Mouse (Mus musculus): ENCODE measurements around the gene Lpar1. TPM values are rescaled to one million over a fixed set of nuclear protein-coding genes. Genes with fewer than 3 reads are reported as not detected.

Gene Lpar1
- polyA plus RNA-seq (2015; fragmentation: Nextera tagmentation; extraction: Ambion mirVana): 21.9 and 27.4 TPM in 2 replicates

GRCm38 (mm10) chr4:58553631-58554358, at the start of gene Lpar1:
Gene Lpar1 (minus strand): TSS chr4:58553898.
- peak within 1 kb of the TSS; percentile 18 for H3K27ac ChIP-seq (replicated peaks)
- peak; percentile 71 for ATAC-seq (ENCODE audit: low read depth)

GRCm38 (mm10) chr4:58585942-58586341, 32.2 kb upstream of the Lpar1 start:
- H3K9ac ChIP-seq: no peak overlapping the region
- no peak overlapping the region for H3K27ac ChIP-seq (replicated peaks)
- H3K4me2 ChIP-seq: no peak overlapping the region
- H3K4me1 ChIP-seq (replicated peaks): no peaks in the 10 kb centered on the region
- no peaks in the 10 kb centered on the region for H3K36me3 ChIP-seq
- WGBS: 41% methylated on average over 2 of the region's 2 CpGs
- no peaks in the 10 kb centered on the region for H3K9me3 ChIP-seq
- H3K27me3 ChIP-seq: no peaks in the 10 kb centered on the region
- no peak for ATAC-seq (ENCODE audit: low read depth)
- H3K4me3 ChIP-seq: no peak overlapping the region

More at GRCm38 (mm10) chr4:58553631-58554358, at the start of gene Lpar1:
- H3K9ac ChIP-seq: peak within 1 kb of the TSS; percentile 72
- WGBS: 5% methylated on average over 19 of the region's 19 CpGs
- peak within 1 kb of the TSS; percentile 71 for H3K4me3 ChIP-seq
- no peaks in the 10 kb centered on the region for H3K36me3 ChIP-seq
- peaks cover 16% of the 10 kb centered on the region for H3K4me1 ChIP-seq (replicated peaks)
- H3K9me3 ChIP-seq: no peaks in the 10 kb centered on the region
- peaks cover 29% of the 10 kb centered on the region for H3K27me3 ChIP-seq
- peak within 1 kb of the TSS; percentile 97 for H3K4me2 ChIP-seq

- Histone ChIP-seq H3K9me3 (no peaks in the 10 kb centered on the region), H3K27ac (replicated peaks) (no peak overlapping the region), H3K36me3 (no peaks in the 10 kb centered on the region), H3K4me2 (no peak overlapping the region), H3K4me3 (no peak overlapping the region), H3K4me1 (replicated peaks) (no peaks in the 10 kb centered on the region), H3K9ac (no peak overlapping the region), H3K27me3 (no peaks in the 10 kb centered on the region)
- no peak for ATAC-seq (ENCODE audit: low read depth)
- 85% methylated on average over 7 of the region's 7 CpGs for WGBS
These were observed 27.5 kb upstream of the Lpar1 start for GRCm38 (mm10) chr4:58581191-58581590.

GRCm38 (mm10) chr4:58580516-58580915, 26.8 kb upstream of the Lpar1 start:
- no peaks in the 10 kb centered on the region for H3K27me3 ChIP-seq
- 90% methylated on average over 5 of the region's 5 CpGs for WGBS
- no peaks in the 10 kb centered on the region for H3K9me3 ChIP-seq
- no peaks in the 10 kb centered on the region for H3K4me1 ChIP-seq (replicated peaks)
- no peaks in the 10 kb centered on the region for H3K36me3 ChIP-seq
- no peak overlapping the region for H3K9ac ChIP-seq
- no peak for ATAC-seq (ENCODE audit: low read depth)
- H3K4me2 ChIP-seq: no peak overlapping the region
- H3K27ac ChIP-seq (replicated peaks): no peak overlapping the region
- H3K4me3 ChIP-seq: no peak overlapping the region

- ATAC-seq (ENCODE audit: low read depth): no peak
- WGBS: 81% methylated on average over 10 of the region's 10 CpGs
- no peak overlapping the region for H3K27ac ChIP-seq (replicated peaks)
- no peak overlapping the region for H3K9ac ChIP-seq
- H3K4me1 ChIP-seq (replicated peaks): no peaks in the 10 kb centered on the region
- H3K9me3 ChIP-seq: no peaks in the 10 kb centered on the region
- H3K27me3 ChIP-seq: no peaks in the 10 kb centered on the region
- no peak overlapping the region for H3K4me2 ChIP-seq
- H3K36me3 ChIP-seq: no peaks in the 10 kb centered on the region
- H3K4me3 ChIP-seq: no peak overlapping the region
These were observed 26.4 kb upstream of the Lpar1 start for GRCm38 (mm10) chr4:58580098-58580497.

- H3K9me3 ChIP-seq: no peaks in the 10 kb centered on the region
- ATAC-seq (ENCODE audit: low read depth): no peak
- no peak overlapping the region for H3K27ac ChIP-seq (replicated peaks)
- no peak overlapping the region for H3K4me2 ChIP-seq
- 50% methylated on average over 2 of the region's 2 CpGs for WGBS
- H3K4me1 ChIP-seq (replicated peaks): no peaks in the 10 kb centered on the region
- no peaks in the 10 kb centered on the region for H3K27me3 ChIP-seq
- no peak overlapping the region for H3K9ac ChIP-seq
- H3K4me3 ChIP-seq: no peak overlapping the region
- no peaks in the 10 kb centered on the region for H3K36me3 ChIP-seq
These were observed 24.8 kb upstream of the Lpar1 start for GRCm38 (mm10) chr4:58578488-58578887.

- Histone ChIP-seq H3K4me2 (no peak overlapping the region), H3K9ac (no peak overlapping the region), H3K4me3 (no peak overlapping the region), H3K27ac (replicated peaks) (no peak overlapping the region), H3K27me3 (no peaks in the 10 kb centered on the region), H3K4me1 (replicated peaks) (no peaks in the 10 kb centered on the region), H3K36me3 (no peaks in the 10 kb centered on the region), H3K9me3 (no peaks in the 10 kb centered on the region)
- ATAC-seq (ENCODE audit: low read depth): no peak
- 44% methylated on average over 5 of the region's 5 CpGs for WGBS
These were observed 23.8 kb upstream of the Lpar1 start for GRCm38 (mm10) chr4:58577382-58578048.

GRCm38 (mm10) chr4:58575831-58576230, 22.1 kb upstream of the Lpar1 start:
- peaks cover 3% of the 10 kb centered on the region; the same call in 1 of the 2 replicates for H3K4me1 ChIP-seq (replicated peaks)
- no peak overlapping the region for H3K4me2 ChIP-seq
- no peaks in the 10 kb centered on the region for H3K27me3 ChIP-seq
- no peak overlapping the region for H3K9ac ChIP-seq
- no peaks in the 10 kb centered on the region for H3K36me3 ChIP-seq
- no peak overlapping the region for H3K27ac ChIP-seq (replicated peaks)
- no peaks in the 10 kb centered on the region for H3K9me3 ChIP-seq
- H3K4me3 ChIP-seq: no peak overlapping the region
- 92% methylated on average over 6 of the region's 6 CpGs for WGBS
- no peak for ATAC-seq (ENCODE audit: low read depth)

GRCm38 (mm10) chr4:58574024-58574423, 20.3 kb upstream of the Lpar1 start:
- Histone ChIP-seq H3K4me1 (replicated peaks) (peaks cover 3% of the 10 kb centered on the region; the same call in 1 of the 2 replicates), H3K27ac (replicated peaks) (no peak overlapping the region), H3K9me3 (no peaks in the 10 kb centered on the region), H3K27me3 (no peaks in the 10 kb centered on the region), H3K36me3 (no peaks in the 10 kb centered on the region), H3K4me2 (no peak overlapping the region), H3K9ac (no peak overlapping the region), H3K4me3 (no peak overlapping the region)
- no peak for ATAC-seq (ENCODE audit: low read depth)
- 84% methylated on average over 6 of the region's 6 CpGs for WGBS

GRCm38 (mm10) chr4:58572446-58572845, 18.7 kb upstream of the Lpar1 start:
- WGBS: 63% methylated on average over 2 of the region's 2 CpGs
- Histone ChIP-seq H3K4me2 (no peak overlapping the region), H3K4me3 (no peak overlapping the region), H3K9ac (no peak overlapping the region), H3K4me1 (replicated peaks) (peaks cover 3% of the 10 kb centered on the region; the same call in 1 of the 2 replicates), H3K27me3 (no peaks in the 10 kb centered on the region), H3K27ac (replicated peaks) (no peak overlapping the region), H3K9me3 (no peaks in the 10 kb centered on the region), H3K36me3 (no peaks in the 10 kb centered on the region)
- ATAC-seq (ENCODE audit: low read depth): no peak

- H3K9ac ChIP-seq: no peak overlapping the region
- H3K4me1 ChIP-seq (replicated peaks): peaks cover 3% of the 10 kb centered on the region; the same call in 1 of the 2 replicates
- H3K4me3 ChIP-seq: no peak overlapping the region
- no peaks in the 10 kb centered on the region for H3K36me3 ChIP-seq
- no peaks in the 10 kb centered on the region for H3K27me3 ChIP-seq
- no peak overlapping the region for H3K27ac ChIP-seq (replicated peaks)
- H3K9me3 ChIP-seq: no peaks in the 10 kb centered on the region
- ATAC-seq (ENCODE audit: low read depth): no peak
- no peak overlapping the region for H3K4me2 ChIP-seq
- WGBS: 11% methylated on average over 3 of the region's 3 CpGs
These were observed 18.0 kb upstream of the Lpar1 start for GRCm38 (mm10) chr4:58571661-58572060.

- Histone ChIP-seq H3K4me1 (replicated peaks) (peaks cover 3% of the 10 kb centered on the region; the same call in 1 of the 2 replicates), H3K27me3 (no peaks in the 10 kb centered on the region), H3K9ac (no peak overlapping the region), H3K9me3 (no peaks in the 10 kb centered on the region), H3K4me2 (no peak overlapping the region), H3K4me3 (no peak overlapping the region), H3K36me3 (no peaks in the 10 kb centered on the region), H3K27ac (replicated peaks) (no peak overlapping the region)
- 7% methylated on average over 1 of the region's 1 CpGs for WGBS
- ATAC-seq (ENCODE audit: low read depth): no peak
These were observed 17.5 kb upstream of the Lpar1 start for GRCm38 (mm10) chr4:58571232-58571631.

Measured in neural tube, embryonic 13.5 days (tissue).